Mouse (Mus musculus): ENCODE measurements around the gene Ctnnbl1.

- TF ChIP-seq CTCF (IDR thresholded peaks at IDR 0.05; ENCODE audit: low read depth), result no peak
- no peak for TF ChIP-seq EP300 (IDR thresholded peaks at IDR 0.05; ENCODE audit: low read depth)
Measured at GRCm38 (mm10) chr2:157924504-157924903, 187.3 kb downstream of the Ctnnbl1 start.

All from heart, postnatal 0 days (tissue).